ENCODE assay signal across 8 mouse cellular contexts in genomic region chr5:121815067-121815466, GRCm38 (mm10). TPM values are rescaled to one million over a fixed set of nuclear protein-coding genes. Genes with fewer than 3 reads are reported as not detected.
DNase-seq lines count a peak whose midpoint lies in the region; ATAC-seq lines count a peak whose summit lies in the region.

No protein-coding gene starts in this region.

- ATAC-seq in limb, embryonic 11.5 days (ENCODE audit: insufficient number of reproducible peaks, low FRiP score, low TSS enrichment, low read depth), result no peak

- WGBS in limb, embryonic 11.5 days, result 64% methylated on average over 3 of the region's 3 CpGs
- 71% methylated on average over 3 of the region's 3 CpGs for WGBS in limb, embryonic 10.5 days

- no peak overlapping the region for H3K27ac ChIP-seq in limb, embryonic 11.5 days (replicated peaks; ENCODE audit: low read depth, low read length)
- no peak overlapping the region for H3K27ac ChIP-seq in limb, embryonic 10.5 days

- H3K9ac ChIP-seq in limb, embryonic 11.5 days (ENCODE audit: low read length), result no peak overlapping the region

- H3K9me3 ChIP-seq in limb, embryonic 11.5 days (ENCODE audit: control insufficient read depth, low read length), result no peaks in the 10 kb centered on the region
- no peaks in the 10 kb centered on the region for H3K9me3 ChIP-seq in limb, embryonic 10.5 days (replicated peaks)

- H3K36me3 ChIP-seq in limb, embryonic 11.5 days (ENCODE audit: control insufficient read depth, insufficient read depth, low read length), result peaks cover 52% of the 10 kb centered on the region
- peaks cover 98% of the 10 kb centered on the region for H3K36me3 ChIP-seq in limb, embryonic 10.5 days

- H3K4me2 ChIP-seq in limb, embryonic 11.5 days (ENCODE audit: low read depth, severe bottlenecking), result no peak overlapping the region

- no peaks in the 10 kb centered on the region for H3K27me3 ChIP-seq in limb, embryonic 11.5 days (ENCODE audit: control insufficient read depth, insufficient read depth, low read length)
- H3K27me3 ChIP-seq in limb, embryonic 10.5 days (ENCODE audit: low read depth, poor library complexity, severe bottlenecking), result no peaks in the 10 kb centered on the region

- H3K4me1 ChIP-seq in limb, embryonic 11.5 days (ENCODE audit: control insufficient read depth, insufficient read depth, low read length), result no peaks in the 10 kb centered on the region
- no peaks in the 10 kb centered on the region for H3K4me1 ChIP-seq in limb, embryonic 10.5 days

- H3K4me3 ChIP-seq in limb, embryonic 11.5 days (ENCODE audit: low read depth, low read length), result no peak overlapping the region
- H3K4me3 ChIP-seq in limb, embryonic 10.5 days, result no peak overlapping the region

- peak; percentile 55 for DNase-seq in limb, embryonic 11.5 days (ENCODE audit: low spot score)
- DNase-seq in limb, embryonic 10.5 days (ENCODE audit: low spot score), result no peak
- peak; percentile 78 for DNase-seq in MN1 (ENCODE audit: low spot score)
- peak; percentile 78 for DNase-seq in cerebellum, adult 8-10 months
- peak; percentile 75 for DNase-seq in heart, postnatal 4 days
- peak; percentile 41 to 68 for DNase-seq in layer of hippocampus, postnatal 10 days (ENCODE audit: low spot score in 2 of 2)
- DNase-seq in natural killer cell, adult 2 months (ENCODE audit: low spot score in 2 of 2), result peak; percentile 55 to 68
- no peak for DNase-seq in ovary, adult 18-20 months (ENCODE audit: low spot score)

RNA-seq across cellular contexts. Expression of gene Sh2b3, which starts 22.4 kb away (rescaled TPM):
- polyA plus RNA-seq in limb, embryonic 11.5 days (2014; fragmentation: Nextera tagmentation; extraction: Ambion mirVana), result 10.2 and 11.0 TPM in 2 replicates
- polyA plus RNA-seq in limb, embryonic 10.5 days (2016; fragmentation: Nextera tagmentation; extraction: Ambion mirVana), result 10.9 and 11.2 TPM in 2 replicates
- total RNA-seq in heart, postnatal 4 days (2021), result 10 to 100 TPM; 36.7 to 39.2 TPM
- total RNA-seq in layer of hippocampus, postnatal 10 days (2021), result 10 to 100 TPM; 16.5 to 16.7 TPM

RNA-seq across cellular contexts. Expression of gene Pheta1, which starts 33.7 kb away (rescaled TPM):
- 35.3 and 36.8 TPM in 2 replicates for polyA plus RNA-seq in limb, embryonic 11.5 days (2014; fragmentation: Nextera tagmentation; extraction: Ambion mirVana)
- polyA plus RNA-seq in limb, embryonic 10.5 days (2016; fragmentation: Nextera tagmentation; extraction: Ambion mirVana), result 60.2 and 67.0 TPM in 2 replicates
- total RNA-seq in heart, postnatal 4 days (2021), result 10 to 100 TPM in 1 of 2 experiments, 1 to 10 TPM in 1; 9.3 to 10.9 TPM
- 10 to 100 TPM; 12.1 to 12.2 TPM for total RNA-seq in layer of hippocampus, postnatal 10 days (2021)

Comparison
In these comparisons a context has a peak if more than half of its experiments do, and no peak if none do; other contexts are left out.
1. DNase-seq: peak in limb, embryonic 11.5 days (single experiment), MN1 (single experiment), cerebellum, adult 8-10 months (single experiment), heart, postnatal 4 days (single experiment), layer of hippocampus, postnatal 10 days (2 of 2) and natural killer cell, adult 2 months (2 of 2); none in limb, embryonic 10.5 days (single experiment) and ovary, adult 18-20 months (single experiment).